Mouse (Mus musculus) forebrain, embryonic 10.5 days (tissue): Measurements from ENCODE around the gene Adamts17. TPM values are rescaled to one million over a fixed set of nuclear protein-coding genes. Genes with fewer than 3 reads are reported as not detected.

Source experiments
- DNase-seq: peaks from one replicate; pipeline ENCODE4 v3.0.0-alpha.2; 2017; ENCODE audit warnings: low spot score; ENCODE audit errors: extremely low spot score
- H3K27ac ChIP-seq: fragments of 300-500 bp; sonication (generic); 2 replicates; pipeline ENCODE4 v1.5.1; 2016; ENCODE audit warnings: mild to moderate bottlenecking
- H3K27me3 ChIP-seq: fragments of 300-500 bp; sonication (generic); 2 replicates; pipeline ENCODE4 v1.6.1; 2016; ENCODE audit warnings: mild to moderate bottlenecking; ENCODE audit not compliant: poor library complexity, severe bottlenecking
- H3K36me3 ChIP-seq: fragments of 300-500 bp; sonication (generic); replicated peaks from 2 replicates; pipeline ENCODE4 v1.6.1; 2016; ENCODE audit warnings: mild to moderate bottlenecking, moderate library complexity
- H3K4me1 ChIP-seq: fragments of 300-500 bp; sonication (generic); 2 replicates; pipeline ENCODE4 v1.6.1; 2016
- H3K4me3 ChIP-seq: fragments of 300-500 bp; sonication (generic); 2 replicates; pipeline ENCODE4 v1.5.1; 2016; ENCODE audit warnings: mild to moderate bottlenecking, moderate library complexity
- H3K9me3 ChIP-seq: fragments of 300-500 bp; sonication (generic); 2 replicates; pipeline ENCODE4 v1.6.1; 2016; ENCODE audit warnings: mild to moderate bottlenecking, moderate library complexity
- WGBS: fragments of 180-500 bp; shearing (Covaris S2); methylation state at CpG from one replicate; pipeline ENCODE4 v1.1.7; 2016; 5-methylcytosine and 5-hydroxymethylcytosine counted together
- polyA plus RNA-seq: library from polyadenylated mRNA; unstranded; fragments of >200 nt; fragmentation: Nextera tagmentation; extraction: Ambion mirVana; gene quantifications from 2 replicates; pipeline ENCODE4 v1.2.1, GENCODE M21; 2016

Adamts17 gene
- polyA plus RNA-seq, 1 experiment from 2014 or later: 0.89 TPM

DNA sequence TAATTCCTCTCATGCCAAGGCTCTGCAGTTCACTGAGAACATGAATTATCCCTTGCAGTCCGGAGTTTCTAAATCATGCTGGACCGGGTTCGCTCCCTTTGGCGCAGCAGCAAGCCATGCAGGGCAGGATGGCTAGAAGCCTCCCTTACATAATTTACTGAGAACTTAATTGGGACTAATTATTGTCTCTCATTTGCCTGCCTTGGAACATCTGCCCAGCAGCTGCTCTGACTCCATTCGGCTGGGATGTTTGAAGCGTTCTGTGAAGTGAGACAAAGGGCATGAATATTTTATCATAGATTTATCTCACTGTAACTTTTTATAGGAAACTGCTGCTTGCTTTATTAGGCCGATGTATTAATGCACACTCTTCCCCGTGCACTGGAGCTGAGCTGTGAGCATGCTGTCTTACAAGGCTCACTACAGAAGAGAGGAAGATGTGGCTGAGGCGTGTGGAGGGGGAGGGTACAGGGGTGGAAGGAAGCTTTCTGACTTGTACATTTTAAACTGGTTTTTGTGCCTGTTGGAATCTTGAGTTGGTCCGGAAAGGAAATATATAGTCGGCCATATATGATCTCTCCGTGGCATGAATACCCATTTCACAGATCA is 271.1 kb downstream of the Adamts17 start:
- 93% methylated on average over 12 of the region's 12 CpGs for WGBS
- no peak for DNase-seq
- no peak overlapping the region for H3K27ac ChIP-seq

DNA sequence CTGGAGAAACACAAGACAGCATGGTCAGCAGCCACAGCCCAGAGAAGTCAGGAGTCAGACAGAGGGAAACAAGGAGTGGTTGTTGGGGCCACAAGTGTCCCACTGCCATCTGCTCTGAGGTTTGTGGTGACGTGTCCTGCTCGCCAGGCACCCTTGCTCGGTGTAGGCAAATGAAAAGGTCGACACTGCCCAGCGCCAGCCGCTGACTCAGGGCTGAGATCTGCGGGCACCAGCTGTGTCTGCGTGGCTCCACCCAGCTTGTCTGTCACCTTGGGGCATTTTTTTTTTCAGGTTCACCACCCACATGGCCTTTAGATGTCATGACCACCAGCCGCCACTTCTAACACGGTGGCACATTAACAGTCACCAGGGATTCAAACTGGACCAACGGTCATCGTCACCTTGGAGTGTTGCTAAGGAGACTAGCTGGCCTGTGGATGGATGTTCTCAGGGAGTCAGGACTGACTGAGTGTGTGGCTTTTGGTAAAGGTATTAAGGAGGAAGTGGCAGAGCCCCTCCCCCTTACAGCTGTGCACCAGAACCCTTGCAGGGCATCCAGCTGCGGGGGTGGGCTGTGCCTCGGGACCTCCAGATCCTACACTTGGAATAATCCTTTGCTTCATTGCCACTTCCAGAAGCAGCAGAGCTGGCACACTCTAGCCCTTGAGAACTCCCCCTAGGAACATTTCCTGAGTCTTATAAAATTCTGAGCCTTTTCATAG is 273.1 kb downstream of the Adamts17 start:
- Histone ChIP-seq H3K36me3 (no peaks in the 10 kb centered on the region), H3K4me1 (peaks cover 8% of the 10 kb centered on the region; the same call in 1 of the 2 replicates), H3K27ac (no peak overlapping the region), H3K4me3 (no peak overlapping the region), H3K9me3 (no peaks in the 10 kb centered on the region), H3K27me3 (no peaks in the 10 kb centered on the region)
- no peak for DNase-seq
- 84% methylated on average over 14 of the region's 14 CpGs for WGBS

More for the DNA sequence above, 271.1 kb downstream of the Adamts17 start:
- peaks cover 8% of the 10 kb centered on the region; the same call in 1 of the 2 replicates for H3K4me1 ChIP-seq
- H3K9me3 ChIP-seq: no peaks in the 10 kb centered on the region
- H3K27me3 ChIP-seq: no peaks in the 10 kb centered on the region
- no peaks in the 10 kb centered on the region for H3K36me3 ChIP-seq
- no peak overlapping the region for H3K4me3 ChIP-seq

GRCm38 (mm10) chr7:67114056-67114455 is 274.5 kb downstream of the Adamts17 start:
- no peaks in the 10 kb centered on the region for H3K36me3 ChIP-seq
- H3K27me3 ChIP-seq: no peaks in the 10 kb centered on the region
- DNase-seq: no peak
- no peaks in the 10 kb centered on the region for H3K9me3 ChIP-seq
- WGBS: 95% methylated on average over 3 of the region's 3 CpGs
- no peak overlapping the region for H3K27ac ChIP-seq
- H3K4me3 ChIP-seq: no peak overlapping the region
- peaks cover 8% of the 10 kb centered on the region; the same call in 1 of the 2 replicates for H3K4me1 ChIP-seq

DNA sequence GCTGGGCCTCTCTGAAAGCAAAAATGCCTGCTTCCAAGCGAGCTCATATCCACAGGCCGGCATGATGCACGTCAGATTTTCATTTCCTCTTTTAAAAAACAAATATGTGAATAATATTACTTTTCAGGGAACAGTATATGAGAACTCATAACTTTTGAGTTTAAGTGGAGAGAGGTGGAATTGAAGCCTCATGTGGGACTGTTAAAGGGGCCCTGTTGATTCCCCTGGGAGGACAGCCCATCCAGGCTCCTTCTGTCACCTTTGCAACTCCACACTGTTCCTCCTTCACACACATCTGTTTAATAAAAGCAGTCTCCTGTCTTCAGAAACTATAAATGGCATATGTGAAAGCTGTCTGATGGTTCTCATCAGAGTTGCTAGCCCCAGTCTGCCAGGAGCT is 275.5 kb downstream of the Adamts17 start:
- Histone ChIP-seq H3K4me1 (peaks cover 8% of the 10 kb centered on the region; the same call in 1 of the 2 replicates), H3K27me3 (no peaks in the 10 kb centered on the region), H3K9me3 (no peaks in the 10 kb centered on the region), H3K36me3 (no peaks in the 10 kb centered on the region), H3K4me3 (no peak overlapping the region), H3K27ac (no peak overlapping the region)
- DNase-seq: no peak
- 93% methylated on average over 3 of the region's 3 CpGs for WGBS

DNA sequence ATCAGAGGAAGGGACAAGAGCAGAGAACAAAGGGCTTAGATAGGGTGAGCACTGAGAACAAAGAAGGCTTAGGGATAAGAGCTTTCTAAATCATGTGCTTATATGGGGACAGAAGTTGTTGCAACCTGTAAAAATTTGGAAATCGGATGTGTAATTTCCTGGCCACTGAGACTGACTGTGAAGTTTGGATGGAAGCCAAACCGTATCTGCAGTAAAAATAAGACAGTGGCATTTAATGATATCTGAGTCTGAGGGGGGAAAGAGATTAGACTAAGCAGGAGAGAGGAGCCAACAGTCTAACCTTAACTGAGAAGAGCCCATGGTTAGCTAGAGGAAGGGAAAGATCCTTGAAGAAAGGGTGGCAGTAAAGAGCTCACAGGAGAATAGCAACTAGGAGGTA is 295.6 kb downstream of the Adamts17 start:
- 78% methylated on average over 2 of the region's 2 CpGs for WGBS
- DNase-seq: no peak
- H3K27ac ChIP-seq: no peak overlapping the region
- H3K27me3 ChIP-seq: no peaks in the 10 kb centered on the region
- no peak overlapping the region for H3K4me3 ChIP-seq
- no peaks in the 10 kb centered on the region for H3K4me1 ChIP-seq
- no peaks in the 10 kb centered on the region for H3K9me3 ChIP-seq
- H3K36me3 ChIP-seq: no peaks in the 10 kb centered on the region

GRCm38 (mm10) chr7:67142347-67143015 is 302.9 kb downstream of the Adamts17 start:
- Histone ChIP-seq H3K4me3 (no peak overlapping the region), H3K4me1 (peaks cover 18% of the 10 kb centered on the region), H3K27me3 (no peaks in the 10 kb centered on the region), H3K36me3 (no peaks in the 10 kb centered on the region), H3K27ac (no peak overlapping the region), H3K9me3 (no peaks in the 10 kb centered on the region)
- no peak for DNase-seq
- WGBS: 33% methylated on average over 11 of the region's 11 CpGs

GRCm38 (mm10) chr7:67145748-67146147 is 306.2 kb downstream of the Adamts17 start:
- 90% methylated on average over 7 of the region's 7 CpGs for WGBS
- no peak for DNase-seq
- Histone ChIP-seq H3K4me3 (no peak overlapping the region), H3K4me1 (peaks cover 18% of the 10 kb centered on the region), H3K36me3 (no peaks in the 10 kb centered on the region), H3K27ac (no peak overlapping the region), H3K9me3 (no peaks in the 10 kb centered on the region), H3K27me3 (no peaks in the 10 kb centered on the region)

DNA sequence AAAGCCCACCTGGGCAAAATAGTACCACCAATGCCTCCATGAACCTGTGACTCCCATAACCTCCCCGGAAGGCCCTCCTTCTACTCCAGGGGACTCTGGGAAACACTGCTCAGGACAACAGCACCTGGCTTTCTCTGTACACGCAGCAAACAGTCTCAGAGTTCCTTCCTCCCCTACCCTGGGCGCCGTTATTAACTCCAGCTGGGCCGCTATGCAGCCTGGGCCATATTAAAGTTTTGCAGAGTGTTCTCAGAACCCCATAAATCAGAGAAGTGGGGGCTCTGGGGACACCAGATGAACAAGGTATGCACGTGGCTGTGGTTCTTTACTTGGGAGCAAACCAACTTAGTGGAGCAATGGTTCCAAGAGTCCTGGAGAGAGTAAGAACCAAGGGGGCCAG is 306.6 kb downstream of the Adamts17 start:
- Histone ChIP-seq H3K9me3 (no peaks in the 10 kb centered on the region), H3K27ac (no peak overlapping the region), H3K27me3 (no peaks in the 10 kb centered on the region), H3K4me1 (peaks cover 18% of the 10 kb centered on the region), H3K36me3 (no peaks in the 10 kb centered on the region), H3K4me3 (no peak overlapping the region)
- no peak for DNase-seq
- WGBS: 87% methylated on average over 6 of the region's 6 CpGs

- H3K9me3 ChIP-seq: no peaks in the 10 kb centered on the region; the same call in 1 of the 2 replicates
- 94% methylated on average over 16 of the region's 16 CpGs for WGBS
- no peaks in the 10 kb centered on the region for H3K4me1 ChIP-seq
- no peak for DNase-seq
- no peaks in the 10 kb centered on the region for H3K27me3 ChIP-seq
- H3K27ac ChIP-seq: no peak overlapping the region
- H3K4me3 ChIP-seq: no peak overlapping the region
- H3K36me3 ChIP-seq: no peaks in the 10 kb centered on the region
Measured at GRCm38 (mm10) chr7:67149707-67150106, 310.2 kb downstream of the Adamts17 start.

GRCm38 (mm10) chr7:67152626-67153025 is 313.1 kb downstream of the Adamts17 start:
- no peaks in the 10 kb centered on the region for H3K27me3 ChIP-seq
- no peaks in the 10 kb centered on the region for H3K4me1 ChIP-seq
- no peak overlapping the region for H3K4me3 ChIP-seq
- no peaks in the 10 kb centered on the region; the same call in 1 of the 2 replicates for H3K9me3 ChIP-seq
- DNase-seq: no peak
- no peak overlapping the region for H3K27ac ChIP-seq
- WGBS: 51% methylated on average over 3 of the region's 3 CpGs
- H3K36me3 ChIP-seq: no peaks in the 10 kb centered on the region

DNA sequence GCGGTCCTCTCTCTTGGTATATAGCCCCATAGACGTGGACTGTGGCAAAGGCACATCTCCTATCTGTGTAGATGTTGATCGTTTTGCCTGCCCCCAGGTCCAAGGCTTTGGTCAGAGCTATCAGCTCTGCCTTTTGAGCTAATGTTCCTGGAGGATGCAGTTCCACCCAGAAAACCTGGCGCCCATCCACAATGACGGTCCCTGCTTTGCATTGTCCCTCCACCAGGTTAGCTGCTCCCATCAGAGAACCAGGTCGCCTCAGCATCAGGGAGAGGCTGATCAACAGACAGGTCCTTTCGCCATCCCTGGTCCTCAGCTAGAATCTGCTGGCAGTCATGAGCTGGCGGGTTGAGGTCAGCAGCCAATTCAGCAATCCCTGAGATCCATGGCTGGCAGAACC is 322.6 kb downstream of the Adamts17 start:
- Histone ChIP-seq H3K27ac (no peak overlapping the region), H3K27me3 (no peaks in the 10 kb centered on the region), H3K9me3 (peaks cover 8% of the 10 kb centered on the region; the same call in 1 of the 2 replicates), H3K4me3 (no peak overlapping the region), H3K36me3 (no peaks in the 10 kb centered on the region), H3K4me1 (no peaks in the 10 kb centered on the region)
- no peak for DNase-seq
- 92% methylated on average over 8 of the region's 8 CpGs for WGBS

GRCm38 (mm10) chr7:67168288-67168687 is 328.8 kb downstream of the Adamts17 start:
- 90% methylated on average over 9 of the region's 9 CpGs for WGBS
- DNase-seq: no peak
- Histone ChIP-seq H3K9me3 (peaks cover 8% of the 10 kb centered on the region; the same call in 1 of the 2 replicates), H3K36me3 (no peaks in the 10 kb centered on the region), H3K27ac (no peak overlapping the region), H3K4me3 (no peak overlapping the region), H3K27me3 (no peaks in the 10 kb centered on the region), H3K4me1 (peaks cover 9% of the 10 kb centered on the region)
